In the genomic region with DNA sequence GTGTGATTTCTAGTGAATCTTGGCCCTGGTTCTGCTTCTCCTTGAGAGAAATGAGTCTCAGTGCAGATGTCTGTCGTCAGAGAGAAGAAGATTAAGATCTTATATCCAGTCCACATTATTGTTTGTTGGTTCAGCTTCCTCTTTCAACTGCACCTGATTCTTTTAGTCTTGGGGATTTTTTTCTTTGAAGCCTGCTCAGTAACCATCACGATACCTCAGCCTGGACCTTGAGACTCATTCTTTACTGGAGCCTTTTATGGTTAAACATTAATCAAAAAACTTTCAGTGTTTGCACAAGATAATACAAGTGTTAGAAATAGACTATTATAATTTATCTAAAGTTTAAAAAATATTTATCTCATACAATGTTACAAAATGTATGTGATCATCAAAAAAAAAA, we compare ENCODE assay signal across 24 mouse cellular contexts. TPM values are rescaled to one million over a fixed set of nuclear protein-coding genes. Genes with fewer than 3 reads are reported as not detected.
DNase-seq lines count a peak whose midpoint lies in the region; ATAC-seq lines count a peak whose summit lies in the region.
"Had no signal": no experiment of that assay in that cellular context is flagged by ENCODE, and none has a peak within 500 bp of the region (broad histone marks: within the 10 kb centered on the region; RNA-seq: fewer than 3 reads in every experiment).

A gene (minus strand): TSS at position 210 of the 400 bp plus-strand sequence.

- 30% methylated on average over 2 of the region's 2 CpGs for WGBS in lung, embryonic 15.5 days
- 37% methylated on average over 2 of the region's 2 CpGs for WGBS in kidney, embryonic 16.5 days
- 33% methylated on average over 2 of the region's 2 CpGs for WGBS in stomach, embryonic 16.5 days

- H3K27me3 ChIP-seq in lung, embryonic 15.5 days, result no peaks in the 10 kb centered on the region
- no peaks in the 10 kb centered on the region for H3K27me3 ChIP-seq in kidney, embryonic 16.5 days (ENCODE audit: insufficient read depth, low read length)
- no peaks in the 10 kb centered on the region for H3K27me3 ChIP-seq in stomach, embryonic 16.5 days (ENCODE audit: control insufficient read depth, insufficient read depth, low read length)
- H3K27me3 ChIP-seq: embryonic facial prominence, embryonic 15.5 days; liver, embryonic 12.5 days; midbrain, embryonic 12.5 days had no signal

- peak within 1 kb of the TSS; percentile 33 for H3K4me3 ChIP-seq in lung, embryonic 15.5 days
- peak within 1 kb of the TSS; percentile 23 for H3K4me3 ChIP-seq in kidney, embryonic 16.5 days (ENCODE audit: low read length)
- H3K4me3 ChIP-seq in stomach, embryonic 16.5 days (replicated peaks; ENCODE audit: low read length), result peak within 1 kb of the TSS; percentile 28
- H3K4me3 ChIP-seq: embryonic facial prominence, embryonic 15.5 days; gastrocnemius, adult 2 months; heart, embryonic 10.5 days; limb, embryonic 10.5 days; liver, embryonic 12.5 days; midbrain, embryonic 12.5 days had no signal

- DNase-seq in kidney, adult 11 months, result peak; percentile 14
- DNase-seq in kidney, postnatal 4 days, result no peak
- no peak for DNase-seq in lung, postnatal 36 days
- no peak for DNase-seq in layer of hippocampus, postnatal 25 days (ENCODE audit: extremely low spot score in 1 of 2, low spot score in 1 of 2)
- no peak for DNase-seq in adrenal gland, postnatal 4 days (ENCODE audit: low spot score in 2 of 2)
- DNase-seq: adrenal gland, postnatal 25 days; cerebellum, adult 11-12 months; cerebellum, postnatal 25 days; gastrocnemius, adult 2 months; right cerebral cortex, postnatal 4 days; thymus, postnatal 4 days had no signal

- no peaks in the 10 kb centered on the region for H3K36me3 ChIP-seq in lung, embryonic 15.5 days
- H3K36me3 ChIP-seq in kidney, embryonic 16.5 days (ENCODE audit: insufficient read depth, low read length), result no peaks in the 10 kb centered on the region
- H3K36me3 ChIP-seq in stomach, embryonic 16.5 days (ENCODE audit: control insufficient read depth, insufficient read depth, low read length), result no peaks in the 10 kb centered on the region; the same call in 1 of the 2 replicates
- H3K36me3 ChIP-seq: embryonic facial prominence, embryonic 15.5 days; G1E; heart, embryonic 10.5 days; limb, embryonic 10.5 days; liver, embryonic 12.5 days; midbrain, embryonic 12.5 days had no signal

- H3K27ac ChIP-seq in lung, embryonic 15.5 days, result peak within 1 kb of the TSS; percentile 80
- peak within 1 kb of the TSS; percentile 92 for H3K27ac ChIP-seq in kidney, embryonic 16.5 days (ENCODE audit: low read length)
- peak within 1 kb of the TSS; percentile 91 for H3K27ac ChIP-seq in stomach, embryonic 16.5 days (ENCODE audit: low read length)
- H3K27ac ChIP-seq: embryonic facial prominence, embryonic 15.5 days; gastrocnemius, adult 2 months; heart, embryonic 10.5 days; limb, embryonic 10.5 days; liver, embryonic 12.5 days; macrophage; midbrain, embryonic 12.5 days had no signal

- peaks cover 5% of the 10 kb centered on the region; the same call in 1 of the 2 replicates for H3K4me1 ChIP-seq in lung, embryonic 15.5 days
- 0 out of 2 replicates have a peak, but pooled peaks cover 3% of the 10 kb centered on the region for H3K4me1 ChIP-seq in kidney, embryonic 16.5 days (ENCODE audit: insufficient read depth, low read length)
- H3K4me1 ChIP-seq in stomach, embryonic 16.5 days (ENCODE audit: control insufficient read depth, insufficient read depth, low read length), result peaks cover 4% of the 10 kb centered on the region; the same call in 1 of the 2 replicates
- H3K4me1 ChIP-seq: embryonic facial prominence, embryonic 15.5 days; heart, embryonic 10.5 days; limb, embryonic 10.5 days; liver, embryonic 12.5 days; midbrain, embryonic 12.5 days had no signal

- no peak for ATAC-seq in lung, embryonic 15.5 days (ENCODE audit: borderline replicate concordance, extremely low read depth, low FRiP score, low TSS enrichment)
- ATAC-seq in kidney, embryonic 16.5 days (ENCODE audit: low FRiP score, low TSS enrichment), result no peak
- ATAC-seq in stomach, embryonic 16.5 days (ENCODE audit: insufficient read depth, low FRiP score), result peak; percentile 44; the same call in 1 of the 2 replicates
- ATAC-seq: liver, embryonic 12.5 days had no signal

- H3K9ac ChIP-seq in lung, embryonic 15.5 days, result peak within 1 kb of the TSS; percentile 14; the same call in 1 of the 2 replicates
- peak within 1 kb of the TSS; percentile 54 for H3K9ac ChIP-seq in kidney, embryonic 16.5 days (replicated peaks; ENCODE audit: low read length)
- peak within 1 kb of the TSS; percentile 28; the same call in 1 of the 2 replicates for H3K9ac ChIP-seq in stomach, embryonic 16.5 days (ENCODE audit: low read length)
- H3K9ac ChIP-seq: embryonic facial prominence, embryonic 15.5 days; liver, embryonic 12.5 days; midbrain, embryonic 12.5 days had no signal

- no peaks in the 10 kb centered on the region for H3K9me3 ChIP-seq in lung, embryonic 15.5 days
- 0 out of 2 replicates have a peak, but pooled peaks cover 5% of the 10 kb centered on the region for H3K9me3 ChIP-seq in kidney, embryonic 16.5 days (ENCODE audit: low read length)
- no peaks in the 10 kb centered on the region; the same call in 1 of the 2 replicates for H3K9me3 ChIP-seq in stomach, embryonic 16.5 days (replicated peaks; ENCODE audit: control insufficient read depth, low read length)
- H3K9me3 ChIP-seq: embryonic facial prominence, embryonic 15.5 days; G1E; heart, embryonic 10.5 days; limb, embryonic 10.5 days; liver, embryonic 12.5 days; midbrain, embryonic 12.5 days had no signal

- H3K4me2 ChIP-seq in lung, embryonic 15.5 days, result peak within 1 kb of the TSS; percentile 35
- peak within 1 kb of the TSS; percentile 28 for H3K4me2 ChIP-seq in kidney, embryonic 16.5 days (replicated peaks; ENCODE audit: low read depth, low read length)
- H3K4me2 ChIP-seq in stomach, embryonic 16.5 days (ENCODE audit: low read depth, low read length), result peak within 1 kb of the TSS; percentile 34; the same call in 1 of the 2 replicates
- H3K4me2 ChIP-seq: embryonic facial prominence, embryonic 15.5 days; liver, embryonic 12.5 days; midbrain, embryonic 12.5 days had no signal

RNA-seq across cellular contexts. Expression of the gene that starts here (rescaled TPM):
- 37.7 and 40.4 TPM in 2 replicates for polyA plus RNA-seq in lung, embryonic 15.5 days (2015; fragmentation: Nextera tagmentation; extraction: Ambion mirVana)
- 22.5 and 22.6 TPM in 2 replicates for polyA plus RNA-seq in kidney, embryonic 16.5 days (2015; fragmentation: Nextera tagmentation; extraction: Ambion mirVana)
- 9.9 and 12.4 TPM in 2 replicates for polyA plus RNA-seq in stomach, embryonic 16.5 days (2015; fragmentation: Nextera tagmentation; extraction: Ambion mirVana)
- total RNA-seq in layer of hippocampus, postnatal 25 days (2021), result not detected
- 1 to 10 TPM in 1 of 2 experiments, under 1 TPM in 1; 0.54 to 6.6 TPM for total RNA-seq in adrenal gland, postnatal 4 days (2021)
- total RNA-seq: gastrocnemius, adult 2 months; layer of hippocampus, adult 8-10 months; monocyte, adult 5-6 weeks had no signal
- polyA plus RNA-seq: G1E; heart, embryonic 10.5 days; heart, postnatal 0 days; limb, embryonic 10.5 days; liver, embryonic 12.5 days; macrophage had no signal
